Mouse (Mus musculus): ENCODE results near the gene Tsen54. TPM values are rescaled to one million over a fixed set of nuclear protein-coding genes. Genes with fewer than 3 reads are reported as not detected.

The Tsen54 gene
- polyA plus RNA-seq, 1 experiment from 2014 or later, result 28.8 TPM

DNA sequence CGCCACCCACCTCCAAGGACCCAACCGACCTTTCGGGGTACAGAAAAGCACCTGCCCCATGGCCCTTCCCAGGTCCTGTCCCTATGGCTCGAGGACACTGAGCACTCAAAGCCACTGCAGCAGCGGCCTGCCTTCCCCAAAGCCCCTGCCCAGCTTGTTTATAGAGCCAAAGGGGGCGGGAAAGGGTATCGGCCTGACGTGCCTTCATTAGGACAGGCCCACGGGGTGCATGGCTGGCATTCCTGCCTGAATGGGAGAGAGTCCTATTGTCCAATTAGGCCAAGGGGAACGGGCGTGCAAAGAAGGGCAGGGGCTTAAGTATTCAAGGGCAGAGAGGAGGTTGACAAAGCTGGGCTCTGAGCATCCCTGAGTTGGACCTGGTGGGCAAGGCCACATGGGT, 6.6 kb upstream of the Tsen54 start:
- no peaks in the 10 kb centered on the region for H3K27me3 ChIP-seq
- peak overlapping the region; percentile 83; the same call in 1 of the 2 replicates for H3K4me2 ChIP-seq (replicated peaks)
- H3K36me3 ChIP-seq, result peaks cover 46% of the 10 kb centered on the region
- H3K9me3 ChIP-seq (replicated peaks), result no peaks in the 10 kb centered on the region
- no peak for ATAC-seq (ENCODE audit: low FRiP score)
- no peak overlapping the region for H3K4me3 ChIP-seq
- H3K27ac ChIP-seq, result peak overlapping the region; percentile 80
- WGBS, result 57% methylated on average over 11 of the region's 11 CpGs
- 0 out of 2 replicates have a peak overlapping the region, but pooled peaks have one; percentile 35 for H3K9ac ChIP-seq
- H3K4me1 ChIP-seq, result peaks cover 60% of the 10 kb centered on the region

- no peaks in the 10 kb centered on the region for H3K27me3 ChIP-seq
- ATAC-seq (ENCODE audit: low FRiP score), result 0 out of 2 replicates have a peak, but pooled peaks have one; percentile 7
- peak overlapping the region; percentile 80 for H3K27ac ChIP-seq
- peak overlapping the region; percentile 8; the same call in 1 of the 2 replicates for H3K4me3 ChIP-seq
- no peaks in the 10 kb centered on the region for H3K9me3 ChIP-seq (replicated peaks)
- WGBS, result 54% methylated on average over 10 of the region's 10 CpGs
- H3K36me3 ChIP-seq, result peaks cover 37% of the 10 kb centered on the region
- H3K4me1 ChIP-seq, result peaks cover 62% of the 10 kb centered on the region
- peak overlapping the region; percentile 35; the same call in 1 of the 2 replicates for H3K9ac ChIP-seq
- peak overlapping the region; percentile 83 for H3K4me2 ChIP-seq (replicated peaks)
These were observed 5.7 kb upstream of the Tsen54 start for GRCm38 (mm10) chr11:115808696-115809310.

- no peak for ATAC-seq (ENCODE audit: low FRiP score)
- Histone ChIP-seq H3K27ac (peak overlapping the region; percentile 80), H3K9me3 (replicated peaks) (no peaks in the 10 kb centered on the region), H3K4me1 (peaks cover 62% of the 10 kb centered on the region), H3K4me2 (replicated peaks) (peak overlapping the region; percentile 83), H3K4me3 (no peak overlapping the region), H3K36me3 (peaks cover 34% of the 10 kb centered on the region), H3K27me3 (no peaks in the 10 kb centered on the region), H3K9ac (peak overlapping the region; percentile 35; the same call in 1 of the 2 replicates)
- 60% methylated on average over 8 of the region's 8 CpGs for WGBS
These were observed 5.2 kb upstream of the Tsen54 start for GRCm38 (mm10) chr11:115809311-115809781.

- ATAC-seq (ENCODE audit: low FRiP score), result no peak
- Histone ChIP-seq H3K4me2 (replicated peaks) (peak overlapping the region; percentile 83), H3K9ac (no peak overlapping the region), H3K4me3 (0 out of 2 replicates have a peak overlapping the region, but pooled peaks have one; percentile 0), H3K9me3 (replicated peaks) (no peaks in the 10 kb centered on the region), H3K36me3 (peaks cover 25% of the 10 kb centered on the region), H3K27me3 (no peaks in the 10 kb centered on the region), H3K27ac (peak overlapping the region; percentile 40; the same call in 1 of the 2 replicates), H3K4me1 (peaks cover 65% of the 10 kb centered on the region)
- 85% methylated on average over 14 of the region's 14 CpGs for WGBS
These were observed 4.1 kb upstream of the Tsen54 start for GRCm38 (mm10) chr11:115810377-115810776.

- Histone ChIP-seq H3K9ac (peak overlapping the region; percentile 76), H3K9me3 (replicated peaks) (no peaks in the 10 kb centered on the region), H3K27me3 (no peaks in the 10 kb centered on the region), H3K36me3 (peaks cover 19% of the 10 kb centered on the region), H3K4me3 (peak overlapping the region; percentile 93), H3K27ac (0 out of 2 replicates have a peak overlapping the region, but pooled peaks have one; percentile 40), H3K4me1 (peaks cover 73% of the 10 kb centered on the region), H3K4me2 (replicated peaks) (peak overlapping the region; percentile 83)
- ATAC-seq (ENCODE audit: low FRiP score), result no peak
- WGBS, result 76% methylated on average over 20 of the region's 20 CpGs
These were observed 3.0 kb upstream of the Tsen54 start for GRCm38 (mm10) chr11:115811381-115812093.

DNA sequence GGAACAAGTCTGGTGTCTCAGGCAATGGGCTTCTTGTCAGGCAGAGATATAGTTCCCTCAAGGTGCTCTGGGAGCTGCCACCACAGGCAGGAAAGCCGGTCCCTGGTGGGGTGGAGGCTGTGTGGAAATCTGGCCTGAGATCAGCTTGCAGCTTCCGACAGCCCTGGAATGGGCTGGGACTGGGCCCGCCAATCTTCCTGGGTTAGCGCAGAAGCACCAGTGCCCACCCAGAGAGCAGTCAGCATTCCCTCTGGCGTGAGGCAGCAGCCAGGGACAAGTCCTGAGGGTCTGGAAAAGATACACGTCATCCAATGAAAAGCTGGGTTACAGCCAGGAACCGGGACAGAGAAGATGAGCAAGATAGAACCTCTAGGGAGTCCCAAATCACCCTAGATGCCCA, 2.4 kb upstream of the Tsen54 start:
- H3K27me3 ChIP-seq, result no peaks in the 10 kb centered on the region
- peak overlapping the region; percentile 93 for H3K4me3 ChIP-seq
- H3K9ac ChIP-seq, result peak overlapping the region; percentile 76
- peaks cover 14% of the 10 kb centered on the region for H3K36me3 ChIP-seq
- peak overlapping the region; percentile 83 for H3K4me2 ChIP-seq (replicated peaks)
- peaks cover 71% of the 10 kb centered on the region for H3K4me1 ChIP-seq
- H3K27ac ChIP-seq, result 0 out of 2 replicates have a peak overlapping the region, but pooled peaks have one; percentile 25
- ATAC-seq (ENCODE audit: low FRiP score), result no peak
- WGBS, result 39% methylated on average over 7 of the region's 7 CpGs
- no peaks in the 10 kb centered on the region for H3K9me3 ChIP-seq (replicated peaks)

GRCm38 (mm10) chr11:115812533-115813420, 1.7 kb upstream of the Tsen54 start:
- Histone ChIP-seq H3K4me1 (peaks cover 64% of the 10 kb centered on the region), H3K4me3 (peak overlapping the region; percentile 93), H3K27me3 (no peaks in the 10 kb centered on the region), H3K27ac (peak overlapping the region; percentile 58; the same call in 1 of the 2 replicates), H3K36me3 (0 out of 2 replicates have a peak, but pooled peaks cover 10% of the 10 kb centered on the region), H3K9me3 (replicated peaks) (no peaks in the 10 kb centered on the region), H3K4me2 (replicated peaks) (peak overlapping the region; percentile 83), H3K9ac (peak overlapping the region; percentile 76)
- WGBS, result 2% methylated on average over 28 of the region's 28 CpGs
- ATAC-seq (ENCODE audit: low FRiP score), result peak; percentile 36

DNA sequence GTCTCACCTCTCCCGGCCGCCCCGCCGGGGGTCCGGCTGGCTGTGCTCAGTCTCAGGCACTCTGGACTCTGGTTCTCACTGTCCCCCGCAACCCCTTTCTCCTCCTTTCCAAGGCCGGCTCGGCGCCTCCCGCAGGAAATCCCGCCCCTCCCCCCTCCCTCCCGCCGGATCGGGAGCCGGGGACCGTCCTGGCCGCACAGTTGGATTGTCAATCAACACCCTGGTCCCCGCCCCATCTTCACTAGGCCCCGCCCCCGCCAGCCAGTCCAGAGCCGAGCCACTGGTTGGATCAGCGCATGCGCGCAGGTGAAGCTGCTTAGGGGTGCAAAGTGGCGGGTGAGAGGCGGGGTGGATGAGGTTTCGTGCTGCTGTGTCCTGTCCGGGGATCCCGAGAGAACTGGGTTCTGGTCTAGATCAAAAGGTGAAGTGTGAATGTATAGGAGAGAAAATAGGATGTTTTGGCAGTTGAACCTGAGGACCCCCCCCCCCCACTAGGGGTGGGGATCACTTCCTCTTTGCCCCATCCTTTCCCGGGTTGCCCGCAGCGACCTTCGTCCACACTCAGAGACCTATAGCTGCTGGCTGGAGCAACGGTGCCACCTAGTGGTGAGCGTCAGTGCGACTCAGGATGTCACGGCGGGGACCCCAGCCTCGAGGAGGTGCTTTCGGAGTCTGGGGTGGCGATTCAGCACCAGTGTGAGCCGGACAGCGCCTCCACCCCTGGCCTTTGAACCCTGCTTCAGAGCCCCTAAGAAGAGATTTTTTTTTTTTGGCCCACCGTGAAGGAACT, 822 bp upstream of the Tsen54 start, which contains the start of gene Caskin2:
Gene Caskin2, minus strand, starts transcription at position 133 of the 790 bp plus-strand sequence.
- peaks cover 16% of the 10 kb centered on the region for H3K36me3 ChIP-seq
- peak within 1 kb of the TSS; percentile 58 for H3K27ac ChIP-seq
- peaks cover 55% of the 10 kb centered on the region for H3K4me1 ChIP-seq
- H3K4me2 ChIP-seq (replicated peaks), result peak within 1 kb of the TSS; percentile 83
- peak within 1 kb of the TSS; percentile 93 for H3K4me3 ChIP-seq
- H3K9me3 ChIP-seq (replicated peaks), result no peaks in the 10 kb centered on the region
- ATAC-seq (ENCODE audit: low FRiP score), result peak; percentile 92
- WGBS, result under 1% methylated on average over 43 of the region's 44 CpGs
- peak within 1 kb of the TSS; percentile 85 for H3K9ac ChIP-seq
- H3K27me3 ChIP-seq, result no peaks in the 10 kb centered on the region

DNA sequence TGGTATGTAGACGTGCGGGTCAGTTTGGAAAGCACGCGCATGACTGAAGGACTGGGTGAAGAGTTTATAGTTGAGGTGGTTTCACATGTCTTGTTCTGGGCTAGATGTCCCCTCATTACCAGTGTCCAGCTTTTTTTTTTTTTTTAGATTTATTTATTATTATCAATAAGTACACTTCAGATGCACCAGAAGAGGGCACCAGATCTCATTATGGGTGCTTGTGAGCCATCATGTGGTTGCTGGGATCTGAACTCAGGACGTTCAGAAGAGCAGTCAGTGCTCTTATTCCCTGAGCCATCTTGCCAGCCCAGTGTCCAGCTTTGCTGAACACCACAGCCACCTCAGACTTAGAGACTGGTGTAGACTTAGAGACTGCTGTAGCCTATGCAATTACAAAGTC, 2.8 kb downstream of the Tsen54 start:
- Histone ChIP-seq H3K4me1 (peaks cover 19% of the 10 kb centered on the region), H3K4me2 (replicated peaks) (no peak overlapping the region), H3K27ac (no peak overlapping the region), H3K9me3 (replicated peaks) (no peaks in the 10 kb centered on the region), H3K4me3 (no peak overlapping the region), H3K36me3 (peaks cover 38% of the 10 kb centered on the region), H3K9ac (no peak overlapping the region), H3K27me3 (peaks cover 1% of the 10 kb centered on the region)
- no peak for ATAC-seq (ENCODE audit: low FRiP score)
- WGBS, result 82% methylated on average over 5 of the region's 5 CpGs

GRCm38 (mm10) chr11:115819915-115820623, 5.5 kb downstream of the Tsen54 start:
- Histone ChIP-seq H3K4me3 (no peak overlapping the region), H3K4me2 (replicated peaks) (no peak overlapping the region), H3K27me3 (peaks cover 29% of the 10 kb centered on the region), H3K9ac (no peak overlapping the region), H3K4me1 (peaks cover 24% of the 10 kb centered on the region), H3K9me3 (replicated peaks) (no peaks in the 10 kb centered on the region), H3K36me3 (peaks cover 43% of the 10 kb centered on the region), H3K27ac (no peak overlapping the region)
- WGBS, result 91% methylated on average over 16 of the region's 16 CpGs
- ATAC-seq (ENCODE audit: low FRiP score), result no peak
